Mouse (Mus musculus): ENCODE measurements around the gene Cyp2j9.
"Not testable (repeated sequence)": the region's sequence is repeated elsewhere in the genome, so short reads cannot be mapped to it uniquely, and the experiment has no call there.

The Cyp2j9 gene

GRCm38 (mm10) chr4:96590911-96591790 is at the start of gene Cyp2j9:
Cyp2j9 (minus strand) TSS chr4:96591578.
- DNase-seq: peak; percentile 62 to 63

GRCm38 (mm10) chr4:96635455-96635854 is 44.1 kb upstream of the Cyp2j9 start:
- DNase-seq: no peak

GRCm38 (mm10) chr4:96622474-96622873 is 31.1 kb upstream of the Cyp2j9 start:
- DNase-seq: no peak

GRCm38 (mm10) chr4:96591791-96592150 is 393 bp upstream of the Cyp2j9 start:
- DNase-seq: peak; percentile 72

- DNase-seq: no peak
Observed at GRCm38 (mm10) chr4:96581425-96582088, 9.8 kb downstream of the Cyp2j9 start.

- not testable (repeated sequence) for DNase-seq
Observed at GRCm38 (mm10) chr4:96580351-96580750, 11.0 kb downstream of the Cyp2j9 start.

GRCm38 (mm10) chr4:96569442-96569841 is 21.9 kb downstream of the Cyp2j9 start:
- no peak for DNase-seq

GRCm38 (mm10) chr4:96567988-96568387 is 23.4 kb downstream of the Cyp2j9 start:
- no peak for DNase-seq

GRCm38 (mm10) chr4:96565808-96566207 is 25.6 kb downstream of the Cyp2j9 start:
- no peak for DNase-seq

- no peak for DNase-seq
Observed at GRCm38 (mm10) chr4:96560464-96560863, 30.9 kb downstream of the Cyp2j9 start.

- no peak for DNase-seq
Observed at GRCm38 (mm10) chr4:96559781-96560180, 31.6 kb downstream of the Cyp2j9 start.

- DNase-seq: peak; percentile 37 to 39
Observed at GRCm38 (mm10) chr4:96553133-96553819, 38.1 kb downstream of the Cyp2j9 start, which contains the start of gene Cyp2j6. Cyp2j6 (minus strand) TSS chr4:96553661.

- DNase-seq: no peak
Observed at GRCm38 (mm10) chr4:96551619-96552018, 39.8 kb downstream of the Cyp2j9 start.

GRCm38 (mm10) chr4:96545976-96546375 is 45.4 kb downstream of the Cyp2j9 start:
- DNase-seq: no peak

GRCm38 (mm10) chr4:96525772-96526171 is 65.6 kb downstream of the Cyp2j9 start:
- peak; percentile 19 to 35 for DNase-seq

GRCm38 (mm10) chr4:96522256-96522655 is 69.1 kb downstream of the Cyp2j9 start:
- no peak for DNase-seq

Measured in cerebellum, postnatal 14 days (tissue).